Mouse (Mus musculus): ENCODE measurements at regions not wholly inside any gene's neighbourhood (a gene's known extent, or its start where the extent isn't known, plus 50 kb on each side); places are given as distances from the start of the nearest gene placed in this dataset.
A peak's percentile ranks its signal among the peaks of the same experiment; 100 is the strongest.

DNA sequence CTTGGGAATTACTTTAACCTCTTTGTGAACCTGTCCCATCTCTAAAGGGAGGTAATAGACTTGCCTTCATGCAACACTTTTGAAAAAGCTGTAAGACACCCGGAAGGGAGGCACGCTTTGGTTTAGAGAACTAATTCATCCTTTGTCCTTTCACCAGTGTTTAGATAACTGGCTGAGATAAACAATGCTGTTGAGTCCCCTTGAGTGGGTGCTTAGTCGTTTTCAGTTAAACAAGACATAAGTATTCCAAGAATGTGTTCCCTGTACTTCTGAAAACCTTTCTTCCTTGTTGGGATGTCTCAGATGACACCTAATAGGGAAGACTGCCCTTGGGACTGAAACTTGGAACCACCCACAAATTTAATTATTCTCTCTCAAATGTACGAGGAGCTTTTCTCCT, 164.7 kb downstream of the Gm19410 start:
- 58% methylated on average over 4 of the region's 4 CpGs for WGBS
- H3K9me3 ChIP-seq (ENCODE audit: control insufficient read depth, low read length), result no peaks in the 10 kb centered on the region
- no peak overlapping the region for H3K9ac ChIP-seq (ENCODE audit: low read depth, low read length)
- H3K27ac ChIP-seq (ENCODE audit: low read depth, low read length), result no peak overlapping the region
- H3K4me1 ChIP-seq (ENCODE audit: control insufficient read depth, insufficient read depth, low read depth, low read length), result peaks cover 5% of the 10 kb centered on the region; the same call in 1 of the 2 replicates
- no peak overlapping the region for H3K4me3 ChIP-seq (ENCODE audit: low read length)
- H3K27me3 ChIP-seq (replicated peaks; ENCODE audit: control insufficient read depth, insufficient read depth, low read length), result no peaks in the 10 kb centered on the region
- ATAC-seq, result no peak
- no peaks in the 10 kb centered on the region for H3K36me3 ChIP-seq (ENCODE audit: control insufficient read depth, insufficient read depth, low read length)
- no peak overlapping the region for H3K4me2 ChIP-seq (ENCODE audit: low read length)

DNA sequence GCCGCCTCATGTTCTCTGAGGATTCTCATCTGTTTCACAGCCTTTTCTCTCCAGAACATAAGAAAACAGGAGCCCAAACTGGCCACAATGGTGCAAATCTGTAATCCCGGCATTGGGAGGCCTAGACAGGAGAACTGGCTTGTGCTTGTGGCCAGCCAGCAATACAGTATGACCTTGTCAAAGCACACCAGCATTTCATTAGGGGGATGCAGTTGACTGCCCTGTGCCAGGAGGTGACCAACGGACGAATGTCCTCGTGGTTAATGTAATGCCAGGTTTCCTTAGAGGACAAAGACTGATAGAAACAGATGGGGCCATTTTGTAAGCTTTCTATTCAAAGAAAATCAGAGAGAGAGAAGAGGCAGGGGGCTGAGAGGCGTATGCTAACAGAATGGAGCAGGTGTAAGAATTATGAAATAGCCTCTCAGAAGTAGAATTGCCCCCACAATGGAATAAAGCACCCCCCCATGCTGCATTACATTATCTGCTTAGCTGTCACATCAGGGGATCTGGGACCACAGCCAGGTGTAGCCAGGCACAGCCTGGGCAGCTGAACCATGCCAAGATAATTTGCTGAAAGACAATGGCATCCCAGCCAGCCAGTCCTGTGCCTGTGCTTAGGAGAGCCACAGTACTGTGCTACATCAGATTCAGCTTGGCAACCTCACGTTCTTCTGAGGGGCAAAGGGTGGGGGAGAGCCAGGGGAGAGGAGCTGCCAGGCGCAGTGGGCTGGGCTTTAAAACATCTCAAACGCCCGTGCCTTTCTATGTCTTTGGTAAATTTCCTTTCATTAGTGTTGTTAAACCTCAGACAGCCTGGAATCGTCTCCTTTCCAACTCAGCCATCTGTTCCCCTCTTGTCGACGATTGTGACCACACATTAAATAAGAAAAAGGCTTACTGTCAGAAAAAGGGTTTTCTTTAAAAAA, 167.9 kb downstream of the Gm19410 start:
- WGBS, result 22% methylated on average over 13 of the region's 13 CpGs
- Histone ChIP-seq H3K9me3 (ENCODE audit: control insufficient read depth, low read length) (no peaks in the 10 kb centered on the region), H3K4me2 (ENCODE audit: low read length) (0 out of 2 replicates have a peak overlapping the region, but pooled peaks have one; percentile 5), H3K27me3 (replicated peaks; ENCODE audit: control insufficient read depth, insufficient read depth, low read length) (no peaks in the 10 kb centered on the region), H3K27ac (ENCODE audit: low read depth, low read length) (peak overlapping the region; percentile 67), H3K4me3 (ENCODE audit: low read length) (no peak overlapping the region), H3K36me3 (ENCODE audit: control insufficient read depth, insufficient read depth, low read length) (no peaks in the 10 kb centered on the region), H3K4me1 (ENCODE audit: control insufficient read depth, insufficient read depth, low read depth, low read length) (peaks cover 5% of the 10 kb centered on the region; the same call in 1 of the 2 replicates), H3K9ac (ENCODE audit: low read depth, low read length) (no peak overlapping the region)
- ATAC-seq, result peak; percentile 99

DNA sequence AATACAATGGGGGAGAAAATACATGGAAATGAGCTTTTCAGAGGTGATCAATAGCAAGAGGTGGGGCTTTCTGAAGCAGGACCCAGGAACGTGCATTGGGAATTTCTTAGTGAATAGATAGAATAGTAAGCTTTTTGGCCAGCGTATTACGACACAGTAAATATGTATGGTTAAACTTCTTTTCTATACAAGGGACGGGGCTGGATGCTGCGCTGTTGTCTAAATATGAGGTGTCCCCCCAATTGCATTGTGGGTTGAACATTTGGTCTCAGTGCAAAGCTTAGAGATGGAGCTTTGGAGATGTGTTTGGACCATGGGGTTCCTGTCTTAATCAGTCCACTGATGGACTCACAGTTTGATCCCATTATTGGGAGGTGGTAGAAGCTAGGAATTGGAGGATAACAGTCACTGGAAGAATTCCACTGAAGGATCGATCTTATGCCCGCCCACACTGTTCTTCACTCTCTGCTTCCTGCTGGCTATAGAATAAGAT, 168.6 kb downstream of the Gm19410 start:
- 0 out of 2 replicates have a peak overlapping the region, but pooled peaks have one; percentile 5 for H3K4me2 ChIP-seq (ENCODE audit: low read length)
- no peak overlapping the region for H3K9ac ChIP-seq (ENCODE audit: low read depth, low read length)
- no peaks in the 10 kb centered on the region for H3K36me3 ChIP-seq (ENCODE audit: control insufficient read depth, insufficient read depth, low read length)
- peaks cover 5% of the 10 kb centered on the region; the same call in 1 of the 2 replicates for H3K4me1 ChIP-seq (ENCODE audit: control insufficient read depth, insufficient read depth, low read depth, low read length)
- WGBS, result 56% methylated on average over 7 of the region's 7 CpGs
- 0 out of 2 replicates have a peak, but pooled peaks have one; percentile 10 for ATAC-seq
- H3K27me3 ChIP-seq (replicated peaks; ENCODE audit: control insufficient read depth, insufficient read depth, low read length), result no peaks in the 10 kb centered on the region
- no peak overlapping the region for H3K4me3 ChIP-seq (ENCODE audit: low read length)
- peak overlapping the region; percentile 67 for H3K27ac ChIP-seq (ENCODE audit: low read depth, low read length)
- H3K9me3 ChIP-seq (ENCODE audit: control insufficient read depth, low read length), result no peaks in the 10 kb centered on the region

DNA sequence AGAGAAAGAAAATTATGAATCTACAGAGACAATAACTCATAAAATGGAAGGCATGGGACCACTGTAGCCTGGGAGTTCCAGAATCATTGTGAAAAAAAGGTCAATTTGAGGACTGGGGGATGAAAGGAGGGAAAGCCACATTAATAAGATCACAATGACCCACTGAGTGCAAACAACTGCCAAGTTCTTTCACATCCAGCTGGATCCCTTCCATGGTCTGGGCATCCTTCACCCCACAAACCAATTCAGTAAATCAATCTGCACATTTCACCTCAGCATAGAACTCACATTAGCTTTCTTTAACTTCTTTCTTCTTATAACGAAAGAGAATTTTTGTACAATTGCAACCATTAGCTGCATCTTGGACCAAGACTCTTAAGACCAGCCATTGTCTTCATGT, 169.4 kb downstream of the Gm19410 start:
- ATAC-seq, result no peak
- H3K9ac ChIP-seq (ENCODE audit: low read depth, low read length), result no peak overlapping the region
- H3K9me3 ChIP-seq (ENCODE audit: control insufficient read depth, low read length), result no peaks in the 10 kb centered on the region
- no peak overlapping the region; the same call in 1 of the 2 replicates for H3K27ac ChIP-seq (ENCODE audit: low read depth, low read length)
- H3K4me3 ChIP-seq (ENCODE audit: low read length), result no peak overlapping the region
- H3K27me3 ChIP-seq (replicated peaks; ENCODE audit: control insufficient read depth, insufficient read depth, low read length), result no peaks in the 10 kb centered on the region
- 80% methylated on average over 1 of the region's 1 CpGs for WGBS
- peaks cover 5% of the 10 kb centered on the region; the same call in 1 of the 2 replicates for H3K4me1 ChIP-seq (ENCODE audit: control insufficient read depth, insufficient read depth, low read depth, low read length)
- H3K4me2 ChIP-seq (ENCODE audit: low read length), result no peak overlapping the region
- H3K36me3 ChIP-seq (ENCODE audit: control insufficient read depth, insufficient read depth, low read length), result no peaks in the 10 kb centered on the region

DNA sequence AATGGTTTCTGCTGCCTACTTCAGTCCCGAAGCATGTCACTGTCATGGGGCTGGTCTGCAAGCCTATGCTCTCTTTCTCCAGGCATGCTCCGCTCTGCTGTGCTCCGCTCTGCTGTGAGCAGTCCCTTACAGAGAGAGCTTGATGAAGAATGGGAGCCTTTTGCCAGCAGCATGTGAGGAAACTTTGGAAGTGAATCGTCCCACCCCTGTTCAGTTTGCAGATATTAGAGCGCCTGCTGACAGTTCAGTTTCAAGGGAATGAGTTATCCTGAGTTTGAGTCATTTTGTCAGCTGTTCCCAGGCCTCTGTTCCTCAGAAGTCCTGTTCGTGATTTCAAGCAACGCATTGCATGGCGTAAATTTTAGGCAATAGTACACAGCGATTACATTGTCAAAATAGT, 173.6 kb downstream of the Gm19410 start:
- Histone ChIP-seq H3K36me3 (ENCODE audit: control insufficient read depth, insufficient read depth, low read length) (no peaks in the 10 kb centered on the region), H3K27ac (ENCODE audit: low read depth, low read length) (no peak overlapping the region), H3K4me2 (ENCODE audit: low read length) (no peak overlapping the region), H3K27me3 (replicated peaks; ENCODE audit: control insufficient read depth, insufficient read depth, low read length) (no peaks in the 10 kb centered on the region), H3K4me3 (ENCODE audit: low read length) (no peak overlapping the region), H3K9ac (ENCODE audit: low read depth, low read length) (no peak overlapping the region), H3K4me1 (ENCODE audit: control insufficient read depth, insufficient read depth, low read depth, low read length) (no peaks in the 10 kb centered on the region), H3K9me3 (ENCODE audit: control insufficient read depth, low read length) (no peaks in the 10 kb centered on the region)
- no peak for ATAC-seq
- 88% methylated on average over 9 of the region's 9 CpGs for WGBS

DNA sequence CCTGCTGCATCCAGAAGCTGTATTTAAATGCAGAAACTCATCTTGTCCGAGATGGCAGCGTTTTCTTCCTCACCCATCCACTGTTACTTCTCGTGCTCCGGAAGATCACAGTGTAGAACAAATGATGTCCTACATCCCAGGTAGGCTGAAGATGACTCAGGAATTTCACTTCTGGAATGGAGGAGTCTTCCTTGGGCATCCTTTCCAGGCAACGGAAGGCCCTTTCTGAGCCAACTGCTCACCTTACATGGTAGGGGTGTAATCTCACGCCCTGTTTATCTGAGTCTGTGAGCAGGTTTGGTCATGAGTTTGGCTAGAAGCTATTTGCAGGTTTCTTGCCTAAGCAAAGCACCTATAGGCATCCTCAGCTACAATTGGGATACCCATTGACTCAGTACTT, 176.9 kb downstream of the Gm19410 start:
- H3K4me1 ChIP-seq (ENCODE audit: control insufficient read depth, insufficient read depth, low read depth, low read length), result no peaks in the 10 kb centered on the region
- H3K9ac ChIP-seq (ENCODE audit: low read depth, low read length), result no peak overlapping the region
- no peaks in the 10 kb centered on the region for H3K27me3 ChIP-seq (replicated peaks; ENCODE audit: control insufficient read depth, insufficient read depth, low read length)
- H3K27ac ChIP-seq (ENCODE audit: low read depth, low read length), result no peak overlapping the region
- no peak overlapping the region for H3K4me3 ChIP-seq (ENCODE audit: low read length)
- 95% methylated on average over 6 of the region's 6 CpGs for WGBS
- no peak for ATAC-seq
- H3K9me3 ChIP-seq (ENCODE audit: control insufficient read depth, low read length), result no peaks in the 10 kb centered on the region
- no peak overlapping the region for H3K4me2 ChIP-seq (ENCODE audit: low read length)
- H3K36me3 ChIP-seq (ENCODE audit: control insufficient read depth, insufficient read depth, low read length), result no peaks in the 10 kb centered on the region

DNA sequence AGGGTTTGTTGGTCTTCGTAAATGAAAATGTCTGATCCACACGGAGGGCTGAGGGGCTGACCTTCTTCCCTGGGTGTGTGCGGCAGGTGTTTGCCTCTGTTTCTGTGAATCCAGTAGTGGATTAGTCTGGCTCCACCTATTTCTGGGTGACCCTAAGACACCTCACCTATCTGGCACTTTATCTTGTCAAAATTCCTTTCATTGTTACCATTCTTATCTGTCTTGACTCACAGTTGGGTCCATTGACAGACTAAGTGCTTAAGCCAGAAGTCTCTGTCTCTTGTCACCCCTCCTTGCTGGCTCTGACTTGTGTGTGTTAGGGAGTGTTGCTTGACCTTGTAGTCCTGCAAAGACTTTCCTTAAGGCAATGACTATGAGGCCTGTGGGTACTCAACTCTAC, 178.1 kb downstream of the Gm19410 start:
- 93% methylated on average over 3 of the region's 3 CpGs for WGBS
- Histone ChIP-seq H3K9me3 (ENCODE audit: control insufficient read depth, low read length) (no peaks in the 10 kb centered on the region), H3K4me1 (ENCODE audit: control insufficient read depth, insufficient read depth, low read depth, low read length) (no peaks in the 10 kb centered on the region)

DNA sequence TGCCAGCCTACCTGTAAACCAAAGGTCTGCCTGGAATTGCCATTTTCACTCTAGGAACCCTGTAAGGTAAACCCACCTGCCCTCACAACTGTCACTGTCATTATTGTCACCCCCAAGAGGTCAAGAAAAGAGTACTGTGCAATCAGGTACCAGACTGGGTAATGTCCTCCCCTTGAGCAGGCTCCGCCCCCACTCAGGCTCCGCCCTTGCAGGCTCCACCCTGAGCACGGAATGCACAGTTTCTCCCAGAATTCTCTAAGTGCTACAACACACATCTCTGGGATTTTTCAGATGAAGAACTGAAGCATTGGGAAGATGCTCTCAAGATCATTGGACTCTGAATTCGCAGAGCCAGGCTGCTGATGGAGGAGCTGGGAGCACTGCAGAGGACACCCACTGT, 178.9 kb downstream of the Gm19410 start:
- no peak overlapping the region for H3K27ac ChIP-seq (ENCODE audit: low read depth, low read length)
- H3K4me2 ChIP-seq (ENCODE audit: low read length), result no peak overlapping the region
- no peaks in the 10 kb centered on the region for H3K27me3 ChIP-seq (replicated peaks; ENCODE audit: control insufficient read depth, insufficient read depth, low read length)
- 87% methylated on average over 4 of the region's 4 CpGs for WGBS
- H3K9ac ChIP-seq (ENCODE audit: low read depth, low read length), result no peak overlapping the region
- no peak overlapping the region for H3K4me3 ChIP-seq (ENCODE audit: low read length)
- no peaks in the 10 kb centered on the region for H3K9me3 ChIP-seq (ENCODE audit: control insufficient read depth, low read length)
- ATAC-seq, result no peak
- no peaks in the 10 kb centered on the region for H3K36me3 ChIP-seq (ENCODE audit: control insufficient read depth, insufficient read depth, low read length)
- H3K4me1 ChIP-seq (ENCODE audit: control insufficient read depth, insufficient read depth, low read depth, low read length), result no peaks in the 10 kb centered on the region

More for the DNA sequence above, 178.1 kb downstream of the Gm19410 start:
- H3K27me3 ChIP-seq (replicated peaks; ENCODE audit: control insufficient read depth, insufficient read depth, low read length), result no peaks in the 10 kb centered on the region
- no peak overlapping the region for H3K27ac ChIP-seq (ENCODE audit: low read depth, low read length)
- H3K36me3 ChIP-seq (ENCODE audit: control insufficient read depth, insufficient read depth, low read length), result no peaks in the 10 kb centered on the region
- no peak overlapping the region for H3K9ac ChIP-seq (ENCODE audit: low read depth, low read length)
- ATAC-seq, result no peak
- H3K4me3 ChIP-seq (ENCODE audit: low read length), result no peak overlapping the region
- no peak overlapping the region for H3K4me2 ChIP-seq (ENCODE audit: low read length)

DNA sequence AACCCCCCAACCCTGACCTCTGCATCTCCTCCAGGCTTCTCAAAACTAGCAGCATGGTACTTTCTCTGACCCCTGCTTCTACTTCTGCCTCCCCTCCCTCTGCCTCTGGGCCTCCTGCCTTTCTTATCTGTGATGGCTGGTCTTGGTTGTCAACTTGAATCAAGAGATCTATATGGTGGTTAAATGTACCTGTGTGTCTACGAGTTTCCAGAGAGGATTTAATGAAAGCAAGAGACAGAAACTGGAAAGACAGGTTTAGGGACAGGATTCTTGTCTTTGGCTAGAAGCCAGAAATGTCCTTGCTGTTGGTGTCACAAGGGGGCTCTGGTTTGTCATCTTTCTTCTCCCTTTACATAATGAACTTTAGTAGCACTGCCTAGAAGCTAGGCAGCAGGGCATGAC, 180.9 kb downstream of the Gm19410 start:
- H3K36me3 ChIP-seq (ENCODE audit: control insufficient read depth, insufficient read depth, low read length), result no peaks in the 10 kb centered on the region
- no peaks in the 10 kb centered on the region for H3K9me3 ChIP-seq (ENCODE audit: control insufficient read depth, low read length)
- no peaks in the 10 kb centered on the region for H3K4me1 ChIP-seq (ENCODE audit: control insufficient read depth, insufficient read depth, low read depth, low read length)
- 59% methylated on average over 1 of the region's 1 CpGs for WGBS
- H3K9ac ChIP-seq (ENCODE audit: low read depth, low read length), result no peak overlapping the region
- no peak overlapping the region for H3K4me2 ChIP-seq (ENCODE audit: low read length)
- no peak overlapping the region for H3K4me3 ChIP-seq (ENCODE audit: low read length)
- ATAC-seq, result no peak
- no peak overlapping the region for H3K27ac ChIP-seq (ENCODE audit: low read depth, low read length)
- no peaks in the 10 kb centered on the region for H3K27me3 ChIP-seq (replicated peaks; ENCODE audit: control insufficient read depth, insufficient read depth, low read length)

Data from hindbrain, embryonic 16.5 days (tissue).